Mouse (Mus musculus) embryonic facial prominence, embryonic 12.5 days (tissue): ENCODE data around the gene Nyap2. TPM values are rescaled to one million over a fixed set of nuclear protein-coding genes. Genes with fewer than 3 reads are reported as not detected.

Source experiments
- ATAC-seq: fragments of 200-750 bp; cut with Nextera tagmentation; 2 replicates; pipeline ENCODE4 v1.8.0; 2017; ENCODE audit not compliant: insufficient number of reproducible peaks, insufficient read depth, low FRiP score, low TSS enrichment
- H3K27ac ChIP-seq: fragments of 300-500 bp; sonication (generic); 2 replicates; pipeline ENCODE4 v1.5.1; 2016; ENCODE audit warnings: mild to moderate bottlenecking
- H3K27me3 ChIP-seq: fragments of 300-500 bp; sonication (generic); 2 replicates; pipeline ENCODE4 v1.6.1; 2016; ENCODE audit warnings: mild to moderate bottlenecking, moderate library complexity
- H3K36me3 ChIP-seq: fragments of 300-500 bp; sonication (generic); 2 replicates; pipeline ENCODE4 v1.6.1; 2016; ENCODE audit warnings: mild to moderate bottlenecking
- H3K4me1 ChIP-seq: fragments of 300-500 bp; sonication (generic); 2 replicates; pipeline ENCODE4 v1.6.1; 2016
- H3K4me2 ChIP-seq: fragments of 300-500 bp; sonication (generic); replicated peaks from 2 replicates; pipeline ENCODE4 v1.6.1; 2016; ENCODE audit warnings: mild to moderate bottlenecking, moderate library complexity
- H3K4me3 ChIP-seq: fragments of 300-500 bp; sonication (generic); 2 replicates; pipeline ENCODE4 v1.5.1; 2016; ENCODE audit warnings: mild to moderate bottlenecking
- H3K9ac ChIP-seq: fragments of 300-500 bp; sonication (generic); 2 replicates; pipeline ENCODE4 v1.6.1; 2016; ENCODE audit warnings: mild to moderate bottlenecking, moderate library complexity
- H3K9me3 ChIP-seq: fragments of 300-500 bp; sonication (generic); 2 replicates; pipeline ENCODE4 v1.6.1; 2016; ENCODE audit warnings: mild to moderate bottlenecking, moderate library complexity
- WGBS: fragments of 180-500 bp; shearing (Covaris S2); methylation state at CpG from one replicate; pipeline ENCODE4 v1.1.7; 2016; 5-methylcytosine and 5-hydroxymethylcytosine counted together
- polyA plus RNA-seq: library from polyadenylated mRNA; unstranded; fragments of >200 nt; fragmentation: Nextera tagmentation; extraction: Ambion mirVana; gene quantifications from 2 replicates; pipeline ENCODE4 v1.2.1, GENCODE M21; 2016

Nyap2 gene
- 0.53 and 0.60 TPM in 2 replicates for polyA plus RNA-seq

DNA sequence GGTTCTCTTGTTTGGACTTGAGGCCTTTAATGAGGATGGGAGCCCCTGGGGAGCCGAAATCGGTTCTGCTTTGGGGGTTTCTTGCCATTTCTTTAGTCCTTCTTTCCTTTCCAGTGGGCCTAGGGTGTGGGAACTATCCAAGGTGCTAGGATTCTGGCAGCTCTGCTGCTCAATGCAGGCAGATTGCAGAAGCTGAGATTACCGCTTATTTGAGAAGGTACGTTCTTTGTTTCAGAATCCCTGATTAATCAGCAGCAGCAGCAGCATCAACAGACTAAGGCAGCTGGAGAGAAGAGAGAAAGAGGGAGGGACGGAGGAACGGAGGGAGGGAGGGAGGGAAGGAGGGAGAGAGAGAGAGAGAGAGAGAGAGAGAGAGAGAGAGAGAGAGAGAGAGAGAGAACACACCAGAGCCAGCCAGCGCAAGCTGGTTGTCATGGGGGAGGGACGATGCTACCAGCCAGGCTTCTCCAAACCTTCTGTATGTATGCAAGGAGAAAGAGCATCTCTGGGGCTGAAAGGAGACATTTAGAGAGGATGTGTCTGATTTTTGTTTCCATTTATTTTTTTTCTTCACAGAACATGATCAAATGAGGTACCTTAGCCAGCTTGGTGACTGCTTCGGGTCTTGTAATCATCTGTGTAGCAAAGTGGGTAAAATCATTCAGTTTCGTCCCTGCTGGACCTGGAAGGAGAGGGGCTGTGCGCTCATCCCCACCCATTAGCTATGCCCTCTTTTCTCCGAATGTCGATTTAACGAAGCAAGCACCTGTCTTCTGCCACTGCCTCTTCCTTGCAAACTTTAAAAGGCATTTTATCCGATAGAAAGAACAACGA lies at the start of gene Nyap2:
Nyap2 (plus strand) TSS at position 120 of the 834 bp plus-strand sequence.
- H3K4me3 ChIP-seq, result no peak within 1 kb of the TSS
- no peaks in the 10 kb centered on the region for H3K9me3 ChIP-seq
- 25% methylated on average over 16 of the region's 16 CpGs for WGBS
- H3K36me3 ChIP-seq, result no peaks in the 10 kb centered on the region
- no peaks in the 10 kb centered on the region for H3K4me1 ChIP-seq
- no peak for ATAC-seq
- no peak within 1 kb of the TSS for H3K27ac ChIP-seq
- no peak within 1 kb of the TSS for H3K9ac ChIP-seq
- H3K4me2 ChIP-seq, result no peak within 1 kb of the TSS
- H3K27me3 ChIP-seq, result no peaks in the 10 kb centered on the region

- Histone ChIP-seq H3K4me3 (no peak overlapping the region), H3K9ac (no peak overlapping the region), H3K36me3 (no peaks in the 10 kb centered on the region), H3K27me3 (no peaks in the 10 kb centered on the region), H3K27ac (no peak overlapping the region), H3K4me2 (no peak overlapping the region), H3K9me3 (no peaks in the 10 kb centered on the region), H3K4me1 (no peaks in the 10 kb centered on the region)
- 48% methylated on average over 5 of the region's 5 CpGs for WGBS
- no peak for ATAC-seq
These were observed 33.6 kb upstream of the Nyap2 start for GRCm38 (mm10) chr1:81042907-81043868.

- WGBS, result 87% methylated on average over 5 of the region's 5 CpGs
- Histone ChIP-seq H3K9me3 (no peaks in the 10 kb centered on the region), H3K36me3 (no peaks in the 10 kb centered on the region), H3K27me3 (no peaks in the 10 kb centered on the region), H3K4me3 (no peak overlapping the region), H3K4me2 (no peak overlapping the region), H3K4me1 (no peaks in the 10 kb centered on the region), H3K27ac (no peak overlapping the region), H3K9ac (no peak overlapping the region)
- no peak for ATAC-seq
These were observed 18.4 kb upstream of the Nyap2 start for GRCm38 (mm10) chr1:81058340-81058739.

DNA sequence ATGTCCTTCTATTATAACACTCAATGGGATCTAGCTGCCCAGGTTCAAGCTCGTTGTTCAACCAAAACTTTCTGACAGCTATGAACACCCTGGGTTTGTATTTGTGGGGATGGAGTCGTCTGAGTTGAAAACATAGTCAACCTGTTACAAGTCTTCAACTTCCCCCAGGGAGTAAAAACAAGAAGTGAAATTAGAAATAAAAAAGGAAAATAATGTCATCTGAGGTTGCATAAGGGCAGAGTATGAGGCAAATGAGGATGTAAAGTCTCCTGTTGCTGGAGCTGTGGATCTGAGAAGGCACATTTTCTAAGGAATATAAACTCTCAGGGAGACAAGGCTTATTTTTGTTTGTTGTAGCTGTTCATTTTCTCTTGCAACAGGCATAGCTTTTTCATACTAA lies 17.9 kb upstream of the Nyap2 start:
- ATAC-seq, result no peak
- Histone ChIP-seq H3K9ac (no peak overlapping the region), H3K36me3 (no peaks in the 10 kb centered on the region), H3K4me3 (no peak overlapping the region), H3K4me1 (no peaks in the 10 kb centered on the region), H3K4me2 (no peak overlapping the region), H3K27ac (no peak overlapping the region), H3K9me3 (no peaks in the 10 kb centered on the region), H3K27me3 (no peaks in the 10 kb centered on the region)
- 68% methylated on average over 2 of the region's 2 CpGs for WGBS

- Histone ChIP-seq H3K4me1 (no peaks in the 10 kb centered on the region), H3K4me3 (no peak overlapping the region), H3K9me3 (no peaks in the 10 kb centered on the region), H3K36me3 (no peaks in the 10 kb centered on the region), H3K27ac (no peak overlapping the region), H3K4me2 (no peak overlapping the region), H3K9ac (no peak overlapping the region), H3K27me3 (no peaks in the 10 kb centered on the region)
- WGBS, result 83% methylated on average over 2 of the region's 2 CpGs
- no peak for ATAC-seq
These were observed 13.9 kb upstream of the Nyap2 start for GRCm38 (mm10) chr1:81062811-81063210.

- ATAC-seq, result no peak
- Histone ChIP-seq H3K4me1 (no peaks in the 10 kb centered on the region), H3K36me3 (no peaks in the 10 kb centered on the region), H3K27me3 (no peaks in the 10 kb centered on the region), H3K27ac (no peak overlapping the region), H3K4me3 (no peak overlapping the region), H3K9ac (no peak overlapping the region), H3K9me3 (no peaks in the 10 kb centered on the region), H3K4me2 (no peak overlapping the region)
- 51% methylated on average over 9 of the region's 9 CpGs for whole genome bisulfite sequencing
These were observed 491 bp upstream of the Nyap2 start for GRCm38 (mm10) chr1:81076259-81076658.

- Histone ChIP-seq H3K27me3 (no peaks in the 10 kb centered on the region), H3K4me2 (no peak overlapping the region), H3K9me3 (no peaks in the 10 kb centered on the region), H3K4me1 (no peaks in the 10 kb centered on the region), H3K36me3 (no peaks in the 10 kb centered on the region), H3K4me3 (no peak overlapping the region), H3K9ac (no peak overlapping the region), H3K27ac (no peak overlapping the region)
- WGBS, result 78% methylated on average over 9 of the region's 9 CpGs
- ATAC-seq, result no peak
These were observed 1.0 kb downstream of the Nyap2 start for GRCm38 (mm10) chr1:81077665-81078314.

DNA sequence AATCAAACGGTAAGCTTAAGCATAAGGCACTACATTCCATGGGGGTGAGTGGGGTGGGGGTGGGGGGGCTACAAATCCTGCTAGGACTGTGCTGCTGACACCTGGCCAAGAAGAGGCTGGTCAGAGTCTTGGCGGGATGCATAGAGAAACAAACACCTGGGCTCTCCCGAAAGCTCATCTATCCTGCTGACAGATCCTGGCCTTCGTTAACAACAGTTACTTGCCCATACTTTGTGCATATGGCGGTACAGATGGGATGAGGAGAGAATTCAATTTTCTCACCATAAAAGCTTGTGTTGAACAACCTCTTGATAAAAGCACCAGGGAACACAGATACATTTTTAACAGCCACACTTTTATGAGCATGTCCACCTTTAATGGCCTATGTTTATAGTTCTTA lies 10.7 kb downstream of the Nyap2 start:
- Histone ChIP-seq H3K4me2 (no peak overlapping the region), H3K27me3 (no peaks in the 10 kb centered on the region), H3K27ac (no peak overlapping the region), H3K9ac (no peak overlapping the region), H3K4me3 (no peak overlapping the region), H3K36me3 (no peaks in the 10 kb centered on the region), H3K9me3 (no peaks in the 10 kb centered on the region), H3K4me1 (no peaks in the 10 kb centered on the region)
- 81% methylated on average over 5 of the region's 5 CpGs for WGBS
- ATAC-seq, result no peak

DNA sequence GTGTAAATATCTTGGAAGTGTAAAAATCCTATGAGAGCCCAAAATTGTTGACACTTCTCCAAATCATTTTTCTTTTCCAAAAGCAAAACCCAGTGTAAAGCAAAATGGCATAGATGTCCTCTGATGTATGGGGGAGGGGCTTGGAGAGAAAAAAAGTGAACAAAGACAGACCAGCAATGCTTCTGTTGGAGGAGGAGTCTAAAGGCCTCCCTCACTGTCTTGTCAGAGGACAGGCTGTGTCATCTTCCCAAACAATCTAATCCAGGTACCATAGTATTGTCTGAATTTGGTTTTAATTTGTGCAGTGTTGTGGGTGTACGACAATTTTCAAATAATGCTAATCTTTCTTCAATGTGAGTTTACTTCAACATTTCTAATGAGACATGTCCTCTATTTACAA lies 13.7 kb downstream of the Nyap2 start:
- WGBS, result 94% methylated on average over 1 of the region's 1 CpGs
- Histone ChIP-seq H3K27ac (no peak overlapping the region), H3K4me3 (no peak overlapping the region)

DNA sequence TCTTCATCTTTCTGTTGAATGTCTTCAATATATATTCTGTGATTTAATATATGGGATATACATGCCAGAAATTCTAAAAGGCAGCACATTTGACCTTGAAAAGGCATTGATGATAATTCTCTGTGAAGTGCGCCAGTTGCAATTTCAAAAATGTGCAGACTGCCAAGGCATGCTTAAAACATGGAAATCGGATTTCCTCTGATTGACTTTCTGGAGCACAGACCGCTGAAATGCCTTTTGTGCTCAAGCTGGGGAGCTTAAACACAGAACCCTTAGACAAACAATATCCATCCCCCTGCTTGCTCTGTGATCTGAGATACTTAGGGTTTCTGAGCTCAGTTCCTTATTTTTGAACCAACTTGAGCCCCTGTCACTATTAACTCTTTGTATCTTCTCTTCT lies 14.2 kb downstream of the Nyap2 start:
- no peak overlapping the region for H3K4me2 ChIP-seq
- H3K9me3 ChIP-seq, result no peaks in the 10 kb centered on the region
- no peak overlapping the region for H3K27ac ChIP-seq
- WGBS, result 51% methylated on average over 3 of the region's 3 CpGs
- no peaks in the 10 kb centered on the region for H3K36me3 ChIP-seq
- H3K4me3 ChIP-seq, result no peak overlapping the region
- no peak overlapping the region for H3K9ac ChIP-seq
- no peaks in the 10 kb centered on the region for H3K4me1 ChIP-seq
- ATAC-seq, result no peak
- H3K27me3 ChIP-seq, result no peaks in the 10 kb centered on the region

More for the DNA sequence above, 13.7 kb downstream of the Nyap2 start:
- Histone ChIP-seq H3K4me2 (no peak overlapping the region), H3K9ac (no peak overlapping the region), H3K36me3 (no peaks in the 10 kb centered on the region), H3K9me3 (no peaks in the 10 kb centered on the region), H3K4me1 (no peaks in the 10 kb centered on the region), H3K27me3 (no peaks in the 10 kb centered on the region)
- ATAC-seq, result no peak

- 61% methylated on average over 2 of the region's 2 CpGs for WGBS
- no peaks in the 10 kb centered on the region for H3K27me3 ChIP-seq
These were observed 15.3 kb downstream of the Nyap2 start for GRCm38 (mm10) chr1:81092056-81092455.

More at GRCm38 (mm10) chr1:81092056-81092455, 15.3 kb downstream of the Nyap2 start:
- ATAC-seq, result no peak
- no peaks in the 10 kb centered on the region for H3K4me1 ChIP-seq
- H3K9ac ChIP-seq, result no peak overlapping the region
- no peaks in the 10 kb centered on the region for H3K9me3 ChIP-seq
- no peak overlapping the region for H3K4me3 ChIP-seq
- no peak overlapping the region for H3K27ac ChIP-seq
- no peak overlapping the region for H3K4me2 ChIP-seq
- no peaks in the 10 kb centered on the region for H3K36me3 ChIP-seq
